Mouse (Mus musculus): ENCODE data around the gene Olfml2b. TPM values are rescaled to one million over a fixed set of nuclear protein-coding genes. Genes with fewer than 3 reads are reported as not detected.

Gene Olfml2b
- polyA plus RNA-seq, 1 experiment: 15.0 TPM

GRCm38 (mm10) chr1:170729267-170729962, 85.1 kb downstream of the Olfml2b start:
- TF ChIP-seq MAX (IDR thresholded peaks at IDR 0.05) (no peak), USF1 (IDR thresholded peaks at IDR 0.05; ENCODE audit: low read depth) (no peak), CEBPB (IDR thresholded peaks at IDR 0.05; ENCODE audit: low read depth) (no peak), FOSL1 (IDR thresholded peaks at IDR 0.05; ENCODE audit: insufficient read depth, low read length, poor library complexity, severe bottlenecking) (no peak), MYOG (IDR thresholded peaks at IDR 0.05; ENCODE audit: control insufficient read depth, extremely low read depth, insufficient read length) (no peak), CTCF (IDR thresholded peaks at IDR 0.05; ENCODE audit: control insufficient read depth, insufficient read depth, insufficient read length) (no peak), MYOD1 (IDR thresholded peaks at IDR 0.05; ENCODE audit: control insufficient read depth, insufficient read length, low read depth) (no peak)
- Histone ChIP-seq H3K4me3 (ENCODE audit: insufficient read depth, poor library complexity, severe bottlenecking) (no peak overlapping the region), H3K36me3 (ENCODE audit: control insufficient read depth, insufficient read depth) (no peaks in the 10 kb centered on the region)

DNA sequence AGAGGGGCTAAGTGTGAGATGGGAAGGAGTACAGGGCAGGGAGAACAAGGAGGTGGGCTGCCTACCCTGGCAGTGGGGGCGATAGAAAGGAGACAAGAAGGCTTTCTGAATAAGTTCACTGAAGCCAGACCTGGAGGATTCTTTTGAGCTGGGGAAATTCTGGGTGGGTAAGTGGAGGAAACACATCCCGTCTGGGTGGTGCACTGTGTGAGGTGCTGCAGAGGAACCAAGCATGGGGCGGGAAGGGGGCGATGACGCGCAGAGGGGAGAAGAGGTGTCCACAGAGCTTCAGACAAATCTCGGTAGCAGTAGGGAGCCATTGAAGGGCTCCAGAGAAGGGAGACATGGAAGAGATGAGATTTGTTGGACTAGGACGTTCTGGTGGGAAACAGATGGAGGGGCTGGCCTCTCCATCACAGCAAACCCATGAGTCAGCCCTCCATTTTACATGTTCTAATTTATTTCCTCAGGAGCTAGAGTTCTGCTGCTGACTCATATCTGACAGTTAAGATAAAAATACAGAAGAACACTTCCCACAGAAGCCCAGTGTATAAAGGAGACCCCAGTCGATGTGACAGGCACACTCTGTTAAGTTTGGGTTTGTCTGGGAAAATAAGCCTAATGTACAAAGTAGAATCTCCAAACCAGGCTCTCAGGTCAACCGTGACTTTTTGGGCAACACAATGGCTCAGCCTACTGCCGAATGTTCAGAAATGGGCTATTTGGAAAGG, 87.7 kb downstream of the Olfml2b start:
- peak overlapping the region; percentile 51 for H3ac ChIP-seq (ENCODE audit: control insufficient read depth, insufficient read length, low read depth)
- H3K79me2 ChIP-seq (ENCODE audit: control insufficient read depth, insufficient read depth): no peaks in the 10 kb centered on the region
- no peaks in the 10 kb centered on the region for H3K79me3 ChIP-seq (ENCODE audit: low read depth)
- H3K4me3 ChIP-seq (ENCODE audit: insufficient read depth, poor library complexity, severe bottlenecking): no peak overlapping the region
- TF ChIP-seq FOSL1 (IDR thresholded peaks at IDR 0.05; ENCODE audit: insufficient read depth, low read length, poor library complexity, severe bottlenecking) (no peak), USF1 (IDR thresholded peaks at IDR 0.05; ENCODE audit: low read depth) (no peak), MYOG (IDR thresholded peaks at IDR 0.05; ENCODE audit: control insufficient read depth, extremely low read depth, insufficient read length) (no peak), MAX (IDR thresholded peaks at IDR 0.05) (no peak), CTCF (IDR thresholded peaks at IDR 0.05; ENCODE audit: control insufficient read depth, insufficient read depth, insufficient read length) (no peak), MYOD1 (IDR thresholded peaks at IDR 0.05; ENCODE audit: control insufficient read depth, insufficient read length, low read depth) (no peak), CEBPB (IDR thresholded peaks at IDR 0.05; ENCODE audit: low read depth) (no peak)
- H3K27me3 ChIP-seq (ENCODE audit: control insufficient read depth, insufficient read depth, insufficient read length): no peaks in the 10 kb centered on the region
- no peaks in the 10 kb centered on the region for H3K36me3 ChIP-seq (ENCODE audit: control insufficient read depth, insufficient read depth)

More at GRCm38 (mm10) chr1:170729267-170729962, 85.1 kb downstream of the Olfml2b start:
- Histone ChIP-seq H3ac (ENCODE audit: control insufficient read depth, insufficient read length, low read depth) (no peak overlapping the region), H3K79me3 (ENCODE audit: low read depth) (no peaks in the 10 kb centered on the region), H3K79me2 (ENCODE audit: control insufficient read depth, insufficient read depth) (no peaks in the 10 kb centered on the region), H3K27me3 (ENCODE audit: control insufficient read depth, insufficient read depth, insufficient read length) (no peaks in the 10 kb centered on the region)

Other genes with a start within 250 kb of the Olfml2b start
- gene Nos1ap, start 54.7 kb upstream of the Olfml2b start, polyA plus RNA-seq (2012; fragmentation: generic; extraction: Trizol): 0.14 TPM
- 12.0 TPM for gene Atf6, start 223.2 kb downstream of the Olfml2b start, polyA plus RNA-seq (2012; fragmentation: generic; extraction: Trizol)
- 0.12 TPM for gene Gm26620, start 240.5 kb downstream of the Olfml2b start, polyA plus RNA-seq (2012; fragmentation: generic; extraction: Trizol)
- gene Dusp12, start 241.0 kb downstream of the Olfml2b start, polyA plus RNA-seq (2012; fragmentation: generic; extraction: Trizol): 39.9 TPM